In genomic region chr3:90434073-90434730, GRCm38 (mm10) we compare ENCODE assay signal across 8 mouse cellular contexts. TPM values are rescaled to one million over a fixed set of nuclear protein-coding genes. Genes with fewer than 3 reads are reported as not detected.
DNase-seq lines count a peak whose midpoint lies in the region; ATAC-seq and TF ChIP-seq lines count a peak whose summit lies in the region.

No protein-coding gene starts in this region.

- peak overlapping the region; percentile 54; the same call in 1 of the 2 replicates for H3K9ac ChIP-seq in ES-E14 (ENCODE audit: insufficient read depth, low read depth, low read length, poor library complexity, severe bottlenecking)
- H3K9ac ChIP-seq in hindbrain, postnatal 0 days (replicated peaks; ENCODE audit: low read length): peak overlapping the region; percentile 91; the same call in 1 of the 2 replicates
- peak overlapping the region; percentile 87 for H3K9ac ChIP-seq in liver, embryonic 16.5 days (ENCODE audit: low read depth, low read length)
- H3K9ac ChIP-seq in stomach, embryonic 14.5 days (replicated peaks; ENCODE audit: low read depth, low read length): peak overlapping the region; percentile 25; the same call in 1 of the 2 replicates

- 0 out of 2 replicates have a peak, but pooled peaks cover 3% of the 10 kb centered on the region for H3K36me3 ChIP-seq in ES-E14 (ENCODE audit: control insufficient read depth, insufficient read depth, low read length, poor library complexity, severe bottlenecking)
- H3K36me3 ChIP-seq in hindbrain, postnatal 0 days (ENCODE audit: insufficient read depth, low read length): no peaks in the 10 kb centered on the region
- no peaks in the 10 kb centered on the region for H3K36me3 ChIP-seq in liver, embryonic 16.5 days (ENCODE audit: control insufficient read depth, insufficient read depth)
- H3K36me3 ChIP-seq in stomach, embryonic 14.5 days (ENCODE audit: control insufficient read depth, insufficient read depth, low read length): no peaks in the 10 kb centered on the region

- no peak for DNase-seq in ES-E14 (ENCODE audit: low read depth, low spot score)
- peak; percentile 64 for DNase-seq in cerebellum, adult 9-10 months
- DNase-seq in hindbrain, postnatal 0 days (ENCODE audit: low spot score): no peak
- no peak for DNase-seq in urinary bladder, adult 18-20 months (ENCODE audit: low spot score in 2 of 2)
- DNase-seq in layer of hippocampus, postnatal 14 days (ENCODE audit: low spot score in 2 of 2): no peak

- H3K4me2 ChIP-seq in hindbrain, postnatal 0 days (ENCODE audit: low read depth, low read length): peak overlapping the region; percentile 99
- peak overlapping the region; percentile 94 for H3K4me2 ChIP-seq in liver, embryonic 16.5 days (ENCODE audit: low read depth, low read length)
- H3K4me2 ChIP-seq in stomach, embryonic 14.5 days (replicated peaks; ENCODE audit: low read depth, low read length): peak overlapping the region; percentile 69

- ATAC-seq in hindbrain, postnatal 0 days: no peak
- no peak for ATAC-seq in liver, embryonic 16.5 days (ENCODE audit: low read depth)
- no peak for ATAC-seq in stomach, embryonic 14.5 days (ENCODE audit: insufficient number of reproducible peaks, insufficient read depth, low FRiP score, low read depth)
- ATAC-seq in inflammation-experienced regulatory T-cells, adult 6 months: no peak

- H3K4me3 ChIP-seq in ES-E14 (ENCODE audit: insufficient read depth in 1 of 2, low read depth in 1 of 2, low read length in 2 of 2, poor library complexity in 1 of 2, severe bottlenecking in 1 of 2): peak overlapping the region; percentile 15 to 59
- H3K4me3 ChIP-seq in hindbrain, postnatal 0 days (ENCODE audit: low read length): peak overlapping the region; percentile 80
- peak overlapping the region; percentile 83 for H3K4me3 ChIP-seq in liver, embryonic 16.5 days (ENCODE audit: low read depth, low read length)
- H3K4me3 ChIP-seq in stomach, embryonic 14.5 days (ENCODE audit: low read depth, low read length): peak overlapping the region; percentile 56

- 52% methylated on average over 11 of the region's 11 CpGs for WGBS in hindbrain, postnatal 0 days
- WGBS in liver, embryonic 16.5 days (ENCODE audit: insufficient replicate concordance): 45% methylated on average over 11 of the region's 11 CpGs
- WGBS in stomach, embryonic 14.5 days: 52% methylated on average over 11 of the region's 11 CpGs

- H3K9me3 ChIP-seq in ES-E14 (ENCODE audit: control insufficient read depth, insufficient read depth, low read depth, low read length): no peaks in the 10 kb centered on the region
- H3K9me3 ChIP-seq in hindbrain, postnatal 0 days (ENCODE audit: low read length): no peaks in the 10 kb centered on the region
- H3K9me3 ChIP-seq in liver, embryonic 16.5 days (replicated peaks; ENCODE audit: control insufficient read depth, low read length): no peaks in the 10 kb centered on the region
- H3K9me3 ChIP-seq in stomach, embryonic 14.5 days (ENCODE audit: control insufficient read depth, low read depth, low read length): no peaks in the 10 kb centered on the region

- no peak for TF ChIP-seq CTCF in hindbrain, postnatal 0 days (IDR thresholded peaks at IDR 0.05; ENCODE audit: low read depth)

- H3K27me3 ChIP-seq in hindbrain, postnatal 0 days (ENCODE audit: insufficient read depth, low read length): no peaks in the 10 kb centered on the region
- no peaks in the 10 kb centered on the region for H3K27me3 ChIP-seq in liver, embryonic 16.5 days (ENCODE audit: control insufficient read depth, insufficient read depth, low read depth, low read length)
- H3K27me3 ChIP-seq in stomach, embryonic 14.5 days (ENCODE audit: control insufficient read depth, insufficient read depth, low read length): no peaks in the 10 kb centered on the region

- H3K4me1 ChIP-seq in ES-E14 (ENCODE audit: control insufficient read depth in 2 of 2, insufficient read depth in 2 of 2, low read length in 2 of 2, poor library complexity in 1 of 2): peaks cover 9 to 17% of the 10 kb centered on the region in 2 experiments
- H3K4me1 ChIP-seq in hindbrain, postnatal 0 days (ENCODE audit: insufficient read depth, low read length): peaks cover 13% of the 10 kb centered on the region
- peaks cover 26% of the 10 kb centered on the region for H3K4me1 ChIP-seq in liver, embryonic 16.5 days (ENCODE audit: control insufficient read depth, low read depth, low read length)
- peaks cover 22% of the 10 kb centered on the region for H3K4me1 ChIP-seq in stomach, embryonic 14.5 days (ENCODE audit: control insufficient read depth, insufficient read depth, low read length)

- in situ Hi-C loops in ES-E14 (cut with MboI; ENCODE audit: low sequenced_read_pairs in 2 of 2, unreplicated experiment in 2 of 2): no loop called here

- peak overlapping the region; percentile 84; the same call in 1 of the 2 replicates for H3K27ac ChIP-seq in ES-E14 (ENCODE audit: insufficient read depth, low read depth, low read length, poor library complexity, severe bottlenecking)
- peak overlapping the region; percentile 96; the same call in 1 of the 2 replicates for H3K27ac ChIP-seq in hindbrain, postnatal 0 days
- peak overlapping the region; percentile 97 for H3K27ac ChIP-seq in liver, embryonic 16.5 days (ENCODE audit: low read length)
- peak overlapping the region; percentile 98 for H3K27ac ChIP-seq in stomach, embryonic 14.5 days (ENCODE audit: low read length)

TF ChIP-seq in ES-E14, 5 proteins besides CTCF, POLR2A, EP300 and RAD21:
- TF ChIP-seq HCFC1 (IDR thresholded peaks at IDR 0.05; ENCODE audit: borderline replicate concordance, insufficient read depth, low read length) (no peak), CHD2 (IDR thresholded peaks at IDR 0.05; ENCODE audit: low read depth, low read length) (no peak), ZNF384 (IDR thresholded peaks at IDR 0.05; ENCODE audit: low read depth, low read length) (no peak), MAFK (IDR thresholded peaks at IDR 0.05; ENCODE audit: insufficient read depth, low read depth, low read length) (no peak), ZC3H11A (IDR thresholded peaks at IDR 0.05; ENCODE audit: borderline replicate concordance, low read depth, low read length) (no peak)

RNA-seq across cellular contexts. Expression of gene Ints3, which starts 0.8 kb away (rescaled TPM):
- total RNA-seq in ES-E14 (2012; rRNA removed): 62.7 and 72.4 TPM in 2 replicates
- total RNA-seq in hindbrain, postnatal 0 days (2014; rRNA removed): 58.1 and 71.7 TPM in 2 replicates
- polyA plus RNA-seq in hindbrain, postnatal 0 days (2015; fragmentation: Nextera tagmentation; extraction: Ambion mirVana): 19.9 and 20.4 TPM in 2 replicates
- polyA plus RNA-seq in liver, embryonic 16.5 days (2015; fragmentation: Nextera tagmentation; extraction: Ambion mirVana): 6.7 and 7.2 TPM in 2 replicates
- 28.7 and 29.6 TPM in 2 replicates for polyA plus RNA-seq in stomach, embryonic 14.5 days (2014; fragmentation: Nextera tagmentation; extraction: Ambion mirVana)
- 10 to 100 TPM; 60.5 to 67.0 TPM for total RNA-seq in layer of hippocampus, postnatal 14 days (2021)
- polyA plus RNA-seq in inflammation-experienced regulatory T-cells, adult 6 months (2017; shearing (Covaris generic)): 10 to 100 TPM; 15.6 to 18.0 (median 17.6) TPM

RNA-seq across cellular contexts. Expression of gene Npr1, which starts 31.5 kb away (rescaled TPM):
- 16.4 and 21.6 TPM in 2 replicates for total RNA-seq in ES-E14 (2012; rRNA removed)
- total RNA-seq in hindbrain, postnatal 0 days (2014; rRNA removed): 3.5 and 6.2 TPM in 2 replicates
- polyA plus RNA-seq in hindbrain, postnatal 0 days (2015; fragmentation: Nextera tagmentation; extraction: Ambion mirVana): 2.8 TPM in 2 replicates
- 4.1 and 4.3 TPM in 2 replicates for polyA plus RNA-seq in liver, embryonic 16.5 days (2015; fragmentation: Nextera tagmentation; extraction: Ambion mirVana)
- polyA plus RNA-seq in stomach, embryonic 14.5 days (2014; fragmentation: Nextera tagmentation; extraction: Ambion mirVana): 4.6 and 4.8 TPM in 2 replicates
- total RNA-seq in layer of hippocampus, postnatal 14 days (2021): 1 to 10 TPM; 4.2 to 6.5 TPM
- not detected for polyA plus RNA-seq in inflammation-experienced regulatory T-cells, adult 6 months (2017; shearing (Covaris generic))

RNA-seq across cellular contexts. Expression of gene Ilf2, which starts 41.7 kb away (rescaled TPM):
- 153 and 165 TPM in 2 replicates for total RNA-seq in ES-E14 (2012; rRNA removed)
- 111 and 119 TPM in 2 replicates for total RNA-seq in hindbrain, postnatal 0 days (2014; rRNA removed)
- 177 and 178 TPM in 2 replicates for polyA plus RNA-seq in hindbrain, postnatal 0 days (2015; fragmentation: Nextera tagmentation; extraction: Ambion mirVana)
- 44.8 and 48.7 TPM in 2 replicates for polyA plus RNA-seq in liver, embryonic 16.5 days (2015; fragmentation: Nextera tagmentation; extraction: Ambion mirVana)
- polyA plus RNA-seq in stomach, embryonic 14.5 days (2014; fragmentation: Nextera tagmentation; extraction: Ambion mirVana): 208 and 217 TPM in 2 replicates
- total RNA-seq in layer of hippocampus, postnatal 14 days (2021): 10 to 100 TPM; 86.0 to 87.9 TPM
- polyA plus RNA-seq in inflammation-experienced regulatory T-cells, adult 6 months (2017; shearing (Covaris generic)): 100 to 1,000 TPM; 107 to 118 (median 118) TPM

RNA-seq across cellular contexts. Expression of gene Slc27a3, which starts 44.5 kb away (rescaled TPM):
- 22.9 and 43.7 TPM in 2 replicates for total RNA-seq in ES-E14 (2012; rRNA removed)
- total RNA-seq in hindbrain, postnatal 0 days (2014; rRNA removed): 85.1 and 87.2 TPM in 2 replicates
- 28.3 and 30.3 TPM in 2 replicates for polyA plus RNA-seq in hindbrain, postnatal 0 days (2015; fragmentation: Nextera tagmentation; extraction: Ambion mirVana)
- polyA plus RNA-seq in liver, embryonic 16.5 days (2015; fragmentation: Nextera tagmentation; extraction: Ambion mirVana): 1.1 and 1.5 TPM in 2 replicates
- polyA plus RNA-seq in stomach, embryonic 14.5 days (2014; fragmentation: Nextera tagmentation; extraction: Ambion mirVana): 11.7 and 13.0 TPM in 2 replicates
- total RNA-seq in layer of hippocampus, postnatal 14 days (2021): 10 to 100 TPM; 15.2 to 19.1 TPM
- under 1 TPM in 1 of 3 experiments, not detected in 2; 0.31 TPM for polyA plus RNA-seq in inflammation-experienced regulatory T-cells, adult 6 months (2017; shearing (Covaris generic))

RNA-seq across cellular contexts. Expression of gene Snapin, which starts 56.6 kb away (rescaled TPM):
- 24.7 and 33.6 TPM in 2 replicates for total RNA-seq in ES-E14 (2012; rRNA removed)
- total RNA-seq in hindbrain, postnatal 0 days (2014; rRNA removed): 49.7 and 52.0 TPM in 2 replicates
- polyA plus RNA-seq in hindbrain, postnatal 0 days (2015; fragmentation: Nextera tagmentation; extraction: Ambion mirVana): 102 and 106 TPM in 2 replicates
- 17.8 and 18.2 TPM in 2 replicates for polyA plus RNA-seq in liver, embryonic 16.5 days (2015; fragmentation: Nextera tagmentation; extraction: Ambion mirVana)
- 81.2 and 88.0 TPM in 2 replicates for polyA plus RNA-seq in stomach, embryonic 14.5 days (2014; fragmentation: Nextera tagmentation; extraction: Ambion mirVana)
- total RNA-seq in layer of hippocampus, postnatal 14 days (2021): 10 to 100 TPM; 47.0 to 51.7 TPM
- polyA plus RNA-seq in inflammation-experienced regulatory T-cells, adult 6 months (2017; shearing (Covaris generic)): 10 to 100 TPM; 53.6 to 73.0 (median 71.1) TPM

Comparison
In these comparisons a context has a peak if more than half of its experiments do, and no peak if none do; other contexts are left out.
1. H3K9ac ChIP-seq: peak in every context shown above with its lines; median percentile 91 in hindbrain, postnatal 0 days; 87 in liver, embryonic 16.5 days; 54 in ES-E14; 25 in stomach, embryonic 14.5 days.